Mouse (Mus musculus) ES-Bruce4 (cell line): ENCODE measurements around the gene Ift43.
A peak's percentile ranks its signal among the peaks of the same experiment; 100 is the strongest.

Experiments
- CTCF ChIP-seq: IDR thresholded peaks from one replicate; pipeline ENCODE4 v1.8.1; 2011; ENCODE audit warnings: low read depth, low read length
- EP300 ChIP-seq: IDR thresholded peaks from 2 replicates; pipeline ENCODE4 v1.6.1; 2011; ENCODE audit warnings: low read depth, low read length; ENCODE audit not compliant: insufficient read depth
- POLR2A ChIP-seq: IDR thresholded peaks from one replicate; pipeline ENCODE4 v1.8.1; 2011; ENCODE audit warnings: low read length; ENCODE audit not compliant: insufficient read depth

- TF ChIP-seq CTCF = peak; percentile 32
- TF ChIP-seq EP300 = no peak
- TF ChIP-seq POLR2A = no peak
Observed at GRCm38 (mm10) chr12:86076321-86076901, 5.9 kb upstream of the Ift43 start.
